Mouse (Mus musculus): ENCODE measurements around the gene D10Jhu81e. TPM values are rescaled to one million over a fixed set of nuclear protein-coding genes. Genes with fewer than 3 reads are reported as not detected.

Gene D10Jhu81e
- total RNA-seq, 2 experiments from 2014 or later = 124 to 134 TPM

DNA sequence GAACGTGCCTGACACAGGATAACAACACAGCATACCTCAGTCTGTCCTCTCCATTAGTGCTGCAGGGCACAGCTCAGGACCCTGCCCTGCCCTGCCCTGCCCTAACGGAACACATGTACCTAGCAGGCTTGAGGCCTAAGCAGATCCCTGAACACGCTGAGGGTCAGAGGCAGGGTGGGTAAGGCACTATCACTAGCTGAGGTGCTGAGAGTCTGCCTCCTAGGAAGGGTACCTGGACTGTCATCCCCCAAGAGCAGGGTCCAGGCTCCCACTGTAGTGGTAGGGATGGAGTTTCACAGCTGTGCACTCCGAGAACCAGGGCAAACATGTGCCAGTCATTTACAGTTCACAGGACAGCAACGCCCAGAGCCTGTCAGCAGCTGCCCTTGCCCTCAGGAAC lies 4.9 kb upstream of the D10Jhu81e start:
- DNase-seq (ENCODE audit: low spot score in 2 of 2) = no peak
- no peak overlapping the region for H3K4me3 ChIP-seq
- TF ChIP-seq CTCF (conservative IDR thresholded peaks at IDR 0.05) = no peak
- no peak overlapping the region for H3K27ac ChIP-seq

DNA sequence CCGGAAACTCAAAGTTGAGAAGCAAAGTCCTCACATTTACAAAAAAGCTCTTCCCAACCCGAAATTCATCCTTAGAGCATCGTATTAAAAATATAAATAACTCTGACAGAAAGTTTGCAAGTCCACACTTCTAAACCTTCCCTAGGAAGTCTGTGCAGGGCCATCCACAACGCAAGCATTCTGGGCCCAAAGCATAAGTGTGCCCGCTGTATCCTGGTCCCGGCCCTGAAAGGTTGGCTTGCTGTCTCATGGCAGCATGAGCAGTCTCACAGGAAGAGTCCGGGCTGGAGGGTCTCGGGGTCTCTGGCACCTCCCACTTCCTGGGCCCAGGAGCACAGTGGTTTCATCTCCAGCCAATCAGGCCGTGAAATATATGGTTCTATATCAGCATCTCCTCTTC lies 2.0 kb upstream of the D10Jhu81e start:
- H3K27ac ChIP-seq = no peak overlapping the region
- H3K4me3 ChIP-seq = no peak overlapping the region
- DNase-seq (ENCODE audit: low spot score in 2 of 2) = no peak
- TF ChIP-seq CTCF (conservative IDR thresholded peaks at IDR 0.05) = no peak

DNA sequence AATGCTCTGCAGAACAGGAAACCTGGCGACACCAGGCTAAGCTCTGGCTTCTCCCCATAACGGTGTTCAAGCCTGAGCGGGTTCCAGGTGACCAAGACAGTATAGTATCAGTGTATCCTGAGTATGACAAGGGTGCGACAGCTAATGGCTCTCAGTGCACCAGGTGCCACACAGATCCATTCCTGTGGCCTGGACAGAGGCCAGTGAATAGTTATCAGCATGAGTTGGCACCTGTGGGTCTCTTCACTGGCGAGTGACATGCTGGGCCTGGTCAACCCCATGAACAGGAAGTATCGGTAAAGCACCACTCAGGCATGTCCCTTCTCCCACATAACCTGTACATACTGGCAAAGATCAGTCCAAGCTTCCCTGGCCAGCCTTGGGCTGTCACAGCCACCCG lies 1.5 kb upstream of the D10Jhu81e start:
- Histone ChIP-seq H3K27ac (no peak overlapping the region), H3K4me3 (no peak overlapping the region)
- DNase-seq (ENCODE audit: low spot score in 2 of 2) = no peak
- TF ChIP-seq CTCF (conservative IDR thresholded peaks at IDR 0.05) = no peak

DNA sequence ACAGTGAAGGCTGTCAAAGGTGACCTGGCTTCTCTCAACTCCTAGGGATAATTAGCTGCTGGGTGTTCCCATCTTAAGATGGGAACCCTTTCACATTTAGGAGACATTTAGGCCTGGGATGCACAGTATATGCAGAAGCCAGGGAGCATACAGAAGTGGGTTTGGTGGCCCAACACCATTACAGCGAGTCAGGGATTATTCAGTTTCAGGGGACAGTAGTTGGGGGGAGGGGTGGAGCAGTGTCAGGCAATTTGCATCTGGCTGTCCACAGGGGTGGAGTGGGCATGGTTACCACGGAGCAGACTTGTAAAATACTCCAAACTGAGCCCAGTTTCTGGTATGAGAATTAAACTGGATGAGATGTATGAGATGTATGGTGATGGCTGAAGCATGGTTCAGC lies 863 bp upstream of the D10Jhu81e start:
- no peak for TF ChIP-seq CTCF (conservative IDR thresholded peaks at IDR 0.05)
- Histone ChIP-seq H3K27ac (peak overlapping the region; percentile 82), H3K4me3 (peak overlapping the region; percentile 99; the same call in 1 of the 2 replicates)
- no peak for DNase-seq (ENCODE audit: low spot score in 2 of 2)

DNA sequence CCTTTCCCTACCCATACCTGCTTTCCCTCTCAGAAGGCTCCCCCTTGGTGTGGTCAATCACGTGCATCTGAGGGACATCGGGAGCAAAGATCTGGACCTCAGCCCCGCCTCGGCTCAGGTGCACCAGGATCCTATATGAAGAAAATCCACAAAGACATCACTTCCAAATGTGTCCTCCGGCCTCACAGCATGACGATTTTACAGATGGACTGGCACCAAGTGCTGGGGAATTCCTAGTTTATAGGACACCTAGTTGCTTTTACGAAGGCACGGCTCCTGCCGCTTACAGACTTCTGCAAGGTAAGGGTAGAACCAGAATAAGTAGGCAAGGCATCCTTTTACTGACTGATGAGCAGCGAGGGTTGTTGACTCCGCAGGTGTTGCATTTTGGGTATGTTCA lies 790 bp downstream of the D10Jhu81e start:
- DNase-seq (ENCODE audit: low spot score in 2 of 2) = no peak
- no peak for TF ChIP-seq CTCF (conservative IDR thresholded peaks at IDR 0.05)
- H3K4me3 ChIP-seq = peak overlapping the region; percentile 99
- H3K27ac ChIP-seq = peak overlapping the region; percentile 98

DNA sequence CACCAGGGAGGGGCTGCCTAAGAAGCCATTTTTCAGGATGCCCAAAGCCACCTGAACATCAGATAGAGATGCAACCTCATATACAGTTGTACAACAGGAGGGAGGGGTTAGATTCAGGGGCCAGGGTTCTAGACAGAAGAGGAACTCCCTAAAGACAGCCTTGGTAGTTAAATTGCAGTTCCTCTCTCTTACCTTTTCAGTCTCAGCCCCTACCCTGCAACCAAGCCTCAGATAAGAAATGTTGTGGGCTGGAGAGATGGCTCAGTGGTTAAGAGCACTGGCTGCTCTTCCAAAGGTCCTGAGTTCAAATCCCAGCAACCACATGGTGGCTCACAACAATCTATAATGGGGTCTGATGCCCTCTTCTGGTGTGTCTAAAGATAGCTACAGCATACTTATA lies 1.8 kb downstream of the D10Jhu81e start:
- 0 out of 2 replicates have a peak, but pooled peaks have one; percentile 10 for TF ChIP-seq CTCF (conservative IDR thresholded peaks at IDR 0.05)
- peak overlapping the region; percentile 39; the same call in 1 of the 2 replicates for H3K27ac ChIP-seq

DNA sequence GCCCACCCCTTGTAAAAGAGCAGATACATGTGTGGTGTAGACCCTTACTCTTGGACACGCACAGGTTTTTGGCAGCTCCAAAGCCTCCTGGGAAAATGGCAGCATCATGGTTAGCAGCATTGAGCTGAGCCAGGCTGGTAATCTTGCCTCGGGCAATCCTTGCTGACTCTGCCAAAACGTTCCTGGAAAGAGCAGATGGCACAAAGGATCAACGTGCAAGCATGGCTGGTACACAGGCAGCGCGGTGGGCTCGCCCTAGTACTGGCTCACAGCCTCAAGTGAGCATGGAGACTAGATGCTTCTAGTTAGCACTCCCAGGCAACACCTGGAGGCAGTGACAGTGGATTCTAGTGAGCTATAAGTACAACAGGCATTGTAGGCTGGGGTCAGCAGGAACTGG lies 2.2 kb downstream of the D10Jhu81e start:
- H3K4me3 ChIP-seq = no peak overlapping the region
- DNase-seq (ENCODE audit: low spot score in 2 of 2) = peak in 1 of 2 experiments; percentile 53
- TF ChIP-seq CTCF (conservative IDR thresholded peaks at IDR 0.05) = no peak
- peak overlapping the region; percentile 39; the same call in 1 of the 2 replicates for H3K27ac ChIP-seq

More for the DNA sequence above, 1.8 kb downstream of the D10Jhu81e start:
- DNase-seq (ENCODE audit: low spot score in 2 of 2) = no peak
- no peak overlapping the region for H3K4me3 ChIP-seq

DNA sequence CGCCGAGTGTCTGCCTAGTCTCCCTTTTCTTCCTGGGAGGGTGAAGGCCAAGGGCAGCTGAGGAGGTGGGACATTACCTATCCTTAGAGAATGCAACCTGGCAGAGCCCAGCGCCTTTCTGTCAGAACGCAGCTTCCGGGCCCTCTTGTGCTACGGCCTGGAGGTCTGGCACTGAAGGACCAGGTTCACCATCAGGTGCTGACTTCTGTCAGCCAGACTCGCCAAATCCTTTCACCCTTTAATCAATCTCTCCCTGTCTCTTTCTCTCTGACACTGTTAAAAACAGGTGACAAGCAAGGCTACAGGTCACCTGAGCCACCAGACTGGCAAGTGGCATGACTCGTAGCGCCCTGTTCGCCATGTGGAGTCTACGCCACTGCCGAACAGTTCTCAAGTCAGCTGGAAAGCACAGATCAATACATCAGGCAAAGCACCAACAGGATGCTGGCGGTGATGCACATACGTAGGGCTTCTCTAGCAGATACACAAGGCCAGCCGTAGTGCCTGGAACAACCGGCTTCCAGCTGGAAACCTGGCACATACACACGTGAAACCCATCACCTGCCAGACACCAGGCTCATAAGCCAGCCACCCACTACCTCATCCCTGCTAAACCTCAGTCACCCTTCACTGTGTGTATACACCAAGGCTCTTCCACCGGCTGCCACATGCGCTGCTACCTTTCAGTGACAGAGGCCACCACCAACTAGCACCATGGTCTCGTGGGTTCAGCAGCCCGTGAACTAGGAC lies 4.2 kb downstream of the D10Jhu81e start:
- no peak for DNase-seq (ENCODE audit: low spot score in 2 of 2)

DNA sequence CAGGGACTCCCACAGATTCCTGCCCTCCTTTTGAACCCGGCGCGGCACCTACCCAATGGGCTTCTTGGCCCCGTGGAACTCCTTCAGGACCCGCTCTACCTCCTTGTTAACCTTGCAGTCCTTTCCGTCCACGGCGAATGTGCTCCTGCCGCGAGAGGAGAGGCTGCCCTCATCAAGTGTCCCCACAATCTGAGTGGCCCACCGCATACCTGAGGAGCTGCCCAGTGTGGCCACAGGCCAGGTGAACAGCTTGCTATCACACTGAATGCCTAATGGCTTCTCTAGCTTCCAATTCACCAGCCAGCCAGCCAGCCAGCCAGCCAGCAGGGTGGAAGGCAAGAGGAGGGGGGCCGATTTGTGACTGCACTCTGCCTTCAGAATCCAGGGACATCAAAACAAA lies 4.8 kb downstream of the D10Jhu81e start:
- no peak overlapping the region for H3K4me3 ChIP-seq
- no peak for DNase-seq (ENCODE audit: low spot score in 2 of 2)
- no peak overlapping the region for H3K27ac ChIP-seq
- no peak for TF ChIP-seq CTCF (conservative IDR thresholded peaks at IDR 0.05)

More for the DNA sequence above, 4.2 kb downstream of the D10Jhu81e start:
- Histone ChIP-seq H3K4me3 (no peak overlapping the region), H3K27ac (no peak overlapping the region)
- TF ChIP-seq CTCF (conservative IDR thresholded peaks at IDR 0.05) = no peak

DNA sequence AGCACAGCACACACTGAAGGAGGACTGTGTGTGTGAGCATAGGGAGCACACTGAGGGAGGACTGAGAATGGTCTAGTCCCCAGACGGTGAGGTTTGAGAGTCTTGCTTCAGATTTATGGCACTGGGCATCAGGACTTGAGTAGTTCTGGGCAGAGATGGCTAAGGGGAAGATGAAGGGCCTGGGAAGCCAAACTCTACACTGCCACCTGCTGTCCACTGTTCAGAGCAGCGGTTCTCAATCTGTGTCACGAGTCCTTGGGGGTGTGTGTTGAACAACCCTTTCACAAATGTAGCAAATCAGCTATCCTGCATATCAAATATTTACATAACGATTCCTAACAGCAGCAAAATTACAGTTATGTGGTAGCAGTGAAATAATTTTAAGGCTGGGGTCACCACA lies 5.7 kb downstream of the D10Jhu81e start:
- TF ChIP-seq CTCF (conservative IDR thresholded peaks at IDR 0.05) = peak; percentile 90
- Histone ChIP-seq H3K27ac (no peak overlapping the region), H3K4me3 (no peak overlapping the region)
- DNase-seq (ENCODE audit: low spot score in 2 of 2) = peak; percentile 73

DNA sequence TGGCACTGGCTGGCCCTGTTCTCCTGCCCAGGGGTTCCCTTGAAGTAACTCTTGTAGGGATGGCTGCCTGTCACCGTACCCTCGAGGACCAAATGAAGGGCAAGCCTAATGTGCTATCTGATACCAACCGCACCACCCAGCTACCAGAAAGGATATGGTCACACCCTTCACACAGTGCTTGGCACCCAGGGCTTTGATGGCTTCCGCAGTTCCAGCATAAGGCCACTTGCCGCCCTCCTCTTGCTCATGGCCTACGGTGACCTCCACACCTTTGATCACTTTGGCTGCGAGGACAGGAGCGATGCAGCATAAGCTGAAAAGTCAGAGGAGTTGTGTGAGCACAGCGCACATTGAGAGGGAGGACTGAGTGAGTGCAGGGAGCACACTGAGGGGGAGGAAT lies 6.3 kb downstream of the D10Jhu81e start:
- H3K4me3 ChIP-seq = no peak overlapping the region
- TF ChIP-seq CTCF (conservative IDR thresholded peaks at IDR 0.05) = no peak
- H3K27ac ChIP-seq = no peak overlapping the region
- no peak for DNase-seq (ENCODE audit: low spot score in 2 of 2)

DNA sequence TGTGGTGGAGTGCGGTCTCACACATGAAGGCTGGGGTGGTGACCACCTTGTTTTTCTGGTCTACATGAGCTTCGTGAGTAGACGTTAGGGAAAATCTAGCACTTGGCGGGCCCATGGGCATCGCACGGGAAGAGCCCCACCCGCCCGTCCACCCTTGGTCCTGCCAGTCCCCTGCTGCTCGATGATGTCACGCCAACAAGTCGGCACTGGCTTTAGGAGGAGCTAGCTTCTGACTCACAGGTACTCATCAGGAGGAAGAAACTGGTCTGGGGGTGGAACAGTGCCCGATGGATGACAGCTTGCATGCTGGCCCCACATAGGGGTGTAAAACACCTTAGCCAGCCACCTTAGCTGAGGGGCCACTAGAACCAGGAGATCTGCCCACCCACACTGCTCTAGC lies 6.9 kb downstream of the D10Jhu81e start:
- no peak for DNase-seq (ENCODE audit: low spot score in 2 of 2)
- TF ChIP-seq CTCF (conservative IDR thresholded peaks at IDR 0.05) = no peak
- Histone ChIP-seq H3K27ac (no peak overlapping the region), H3K4me3 (no peak overlapping the region)

DNA sequence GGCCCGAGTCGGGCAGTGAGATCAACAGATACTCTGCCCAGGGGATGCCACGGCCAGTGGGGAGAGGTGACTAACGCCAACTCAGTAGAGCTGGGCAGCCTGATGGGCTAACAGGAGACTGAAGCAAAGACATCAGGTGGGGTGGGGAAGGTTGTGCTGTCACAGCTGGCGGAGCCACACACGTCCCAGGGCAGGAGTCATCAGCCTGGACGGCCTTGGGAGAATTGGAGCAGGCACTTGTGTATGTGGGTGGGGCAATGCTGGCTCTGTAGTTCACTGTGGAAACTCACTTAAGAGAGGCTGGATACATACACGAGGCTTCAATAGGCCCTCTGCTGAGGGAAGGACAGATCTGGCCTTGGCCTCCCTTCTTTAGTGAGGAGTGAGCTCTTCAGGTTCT lies 8.5 kb downstream of the D10Jhu81e start:
- H3K4me3 ChIP-seq = no peak overlapping the region
- peak overlapping the region; percentile 39; the same call in 1 of the 2 replicates for H3K27ac ChIP-seq
- TF ChIP-seq CTCF (conservative IDR thresholded peaks at IDR 0.05) = no peak
- DNase-seq (ENCODE audit: low spot score in 2 of 2) = no peak

All from layer of hippocampus, adult 2 months (tissue).